10 mouse cellular contexts compared by ENCODE assay signal in genomic region chr3:36474421-36474820, GRCm38 (mm10). TPM values are rescaled to one million over a fixed set of nuclear protein-coding genes. Genes with fewer than 3 reads are reported as not detected.
A peak's percentile ranks its signal among the peaks of the same experiment; 100 is the strongest.
DNase-seq lines count a peak whose midpoint lies in the region; ATAC-seq and TF ChIP-seq lines count a peak whose summit lies in the region.
"Had no signal": no experiment of that assay in that cellular context is flagged by ENCODE, and none has a peak within 500 bp of the region (broad histone marks: within the 10 kb centered on the region; RNA-seq: fewer than 3 reads in every experiment).

No protein-coding gene starts in this region.

- no peaks in the 10 kb centered on the region for H3K27me3 ChIP-seq in kidney, postnatal 0 days (ENCODE audit: insufficient read depth, low read length)
- H3K27me3 ChIP-seq in embryonic facial prominence, embryonic 10.5 days (replicated peaks; ENCODE audit: low read depth, poor library complexity, severe bottlenecking), result no peaks in the 10 kb centered on the region
- H3K27me3 ChIP-seq in hindbrain, embryonic 16.5 days (replicated peaks; ENCODE audit: control insufficient read depth, insufficient read depth, low read length), result no peaks in the 10 kb centered on the region
- no peaks in the 10 kb centered on the region for H3K27me3 ChIP-seq in midbrain, postnatal 0 days (ENCODE audit: insufficient read depth, low read length)

- H3K9ac ChIP-seq in kidney, postnatal 0 days (ENCODE audit: low read depth, low read length), result no peak overlapping the region
- H3K9ac ChIP-seq in hindbrain, embryonic 16.5 days (ENCODE audit: low read depth, low read length), result no peak overlapping the region
- H3K9ac ChIP-seq in midbrain, postnatal 0 days (replicated peaks; ENCODE audit: low read length, poor library complexity, severe bottlenecking), result no peak overlapping the region

- H3K36me3 ChIP-seq in kidney, postnatal 0 days (ENCODE audit: insufficient read depth, low read length), result no peaks in the 10 kb centered on the region
- no peaks in the 10 kb centered on the region for H3K36me3 ChIP-seq in embryonic facial prominence, embryonic 10.5 days (replicated peaks)
- no peaks in the 10 kb centered on the region for H3K36me3 ChIP-seq in hindbrain, embryonic 16.5 days (ENCODE audit: control insufficient read depth, insufficient read depth, low read length)
- H3K36me3 ChIP-seq in midbrain, postnatal 0 days (ENCODE audit: insufficient read depth, low read length), result no peaks in the 10 kb centered on the region

- WGBS in kidney, postnatal 0 days, result 74% methylated on average over 5 of the region's 5 CpGs
- whole genome bisulfite sequencing in embryonic facial prominence, embryonic 10.5 days, result 78% methylated on average over 5 of the region's 5 CpGs
- WGBS in hindbrain, embryonic 16.5 days, result 74% methylated on average over 5 of the region's 5 CpGs
- WGBS in midbrain, postnatal 0 days, result 85% methylated on average over 5 of the region's 5 CpGs

- ATAC-seq in kidney, postnatal 0 days (replicated peaks; ENCODE audit: low FRiP score, low read depth), result no peak
- ATAC-seq in hindbrain, embryonic 16.5 days, result no peak
- ATAC-seq in midbrain, postnatal 0 days (ENCODE audit: low FRiP score), result no peak

- peak overlapping the region; percentile 69 for H3K4me3 ChIP-seq in kidney, postnatal 0 days (replicated peaks; ENCODE audit: low read depth, low read length)
- H3K4me3 ChIP-seq in embryonic facial prominence, embryonic 10.5 days, result peak overlapping the region; percentile 68
- no peak overlapping the region; the same call in 1 of the 2 replicates for H3K4me3 ChIP-seq in hindbrain, embryonic 16.5 days (ENCODE audit: low read length)
- H3K4me3 ChIP-seq in midbrain, postnatal 0 days (ENCODE audit: low read depth, low read length), result no peak overlapping the region

- H3K4me2 ChIP-seq in kidney, postnatal 0 days (ENCODE audit: low read length), result peak overlapping the region; percentile 72
- peak overlapping the region; percentile 98; the same call in 1 of the 2 replicates for H3K4me2 ChIP-seq in hindbrain, embryonic 16.5 days (ENCODE audit: low read length)
- H3K4me2 ChIP-seq in midbrain, postnatal 0 days (ENCODE audit: low read depth, low read length, poor library complexity, severe bottlenecking), result peak overlapping the region; percentile 99

- no peak for DNase-seq in kidney, postnatal 0 days (ENCODE audit: low spot score)
- no peak for DNase-seq in kidney, adult 11 months
- no peak for DNase-seq in embryonic facial prominence, embryonic 10.5 days (ENCODE audit: low spot score)
- no peak for DNase-seq in midbrain, postnatal 0 days (ENCODE audit: low spot score)
- DNase-seq in frontal cortex, postnatal 25 days (ENCODE audit: low spot score in 2 of 2), result no peak
- no peak for DNase-seq in spleen, adult 12 weeks (ENCODE audit: low spot score)
- no peak for DNase-seq in spleen, postnatal 4 days (ENCODE audit: low spot score in 2 of 2)

- peaks cover 6% of the 10 kb centered on the region; the same call in 1 of the 2 replicates for H3K4me1 ChIP-seq in kidney, postnatal 0 days (replicated peaks; ENCODE audit: insufficient read depth, low read length)
- peaks cover 15% of the 10 kb centered on the region for H3K4me1 ChIP-seq in embryonic facial prominence, embryonic 10.5 days
- H3K4me1 ChIP-seq in hindbrain, embryonic 16.5 days (ENCODE audit: control insufficient read depth, insufficient read depth, low read depth, low read length), result no peaks in the 10 kb centered on the region; the same call in 1 of the 2 replicates
- 0 out of 2 replicates have a peak, but pooled peaks cover 7% of the 10 kb centered on the region for H3K4me1 ChIP-seq in midbrain, postnatal 0 days (ENCODE audit: insufficient read depth, low read length)

- peak overlapping the region; percentile 91; the same call in 1 of the 2 replicates for H3K27ac ChIP-seq in kidney, postnatal 0 days
- no peak overlapping the region for H3K27ac ChIP-seq in embryonic facial prominence, embryonic 10.5 days (replicated peaks)
- H3K27ac ChIP-seq in hindbrain, embryonic 16.5 days (ENCODE audit: low read depth, low read length), result no peak overlapping the region
- H3K27ac ChIP-seq in midbrain, postnatal 0 days (ENCODE audit: low read depth, low read length), result no peak overlapping the region

- no peaks in the 10 kb centered on the region for H3K9me3 ChIP-seq in kidney, postnatal 0 days (replicated peaks; ENCODE audit: low read length)
- H3K9me3 ChIP-seq in embryonic facial prominence, embryonic 10.5 days, result no peaks in the 10 kb centered on the region
- H3K9me3 ChIP-seq in hindbrain, embryonic 16.5 days (ENCODE audit: control insufficient read depth, low read length), result no peaks in the 10 kb centered on the region
- H3K9me3 ChIP-seq in midbrain, postnatal 0 days (ENCODE audit: low read length), result no peaks in the 10 kb centered on the region

- no peak for TF ChIP-seq CTCF in kidney, postnatal 0 days (IDR thresholded peaks at IDR 0.05; ENCODE audit: low read depth)
- TF ChIP-seq CTCF in midbrain, postnatal 0 days (IDR thresholded peaks at IDR 0.05), result no peak

RNA-seq across cellular contexts. Expression of gene Anxa5, which starts 1.3 kb away (rescaled TPM):
- polyA plus RNA-seq in kidney, postnatal 0 days (2015; fragmentation: Nextera tagmentation; extraction: Ambion mirVana), result 291 and 326 TPM in 2 replicates
- polyA plus RNA-seq in embryonic facial prominence, embryonic 10.5 days (2016; fragmentation: Nextera tagmentation; extraction: Ambion mirVana), result 104 and 116 TPM in 2 replicates
- polyA plus RNA-seq in hindbrain, embryonic 16.5 days (2015; fragmentation: Nextera tagmentation; extraction: Ambion mirVana), result 74.7 and 94.7 TPM in 2 replicates
- total RNA-seq in midbrain, postnatal 0 days (2014; rRNA removed), result 27.9 and 28.2 TPM in 2 replicates
- polyA plus RNA-seq in midbrain, postnatal 0 days (2015; fragmentation: Nextera tagmentation; extraction: Ambion mirVana), result 43.1 and 48.4 TPM in 2 replicates

RNA-seq across cellular contexts. Expression of gene 1810062G17Rik, which starts 1.3 kb away (rescaled TPM):
- 4.8 and 4.9 TPM in 2 replicates for polyA plus RNA-seq in kidney, postnatal 0 days (2015; fragmentation: Nextera tagmentation; extraction: Ambion mirVana)
- 0.39 and 0.78 TPM in 2 replicates for polyA plus RNA-seq in embryonic facial prominence, embryonic 10.5 days (2016; fragmentation: Nextera tagmentation; extraction: Ambion mirVana)
- 0.29 and 0.41 TPM in 2 replicates for polyA plus RNA-seq in hindbrain, embryonic 16.5 days (2015; fragmentation: Nextera tagmentation; extraction: Ambion mirVana)
- not detected in 2 replicates for total RNA-seq in midbrain, postnatal 0 days (2014; rRNA removed)
- 0.23 and 0.44 TPM in 2 replicates for polyA plus RNA-seq in midbrain, postnatal 0 days (2015; fragmentation: Nextera tagmentation; extraction: Ambion mirVana)
- total RNA-seq: left cerebral cortex, postnatal 25 days had no signal
- polyA plus RNA-seq: erythroblast, embryonic 14.5 days had no signal

RNA-seq across cellular contexts. Expression of gene Gm11549, which starts 47.2 kb away (rescaled TPM):
- not detected in 2 replicates for polyA plus RNA-seq in kidney, postnatal 0 days (2015; fragmentation: Nextera tagmentation; extraction: Ambion mirVana)
- polyA plus RNA-seq in embryonic facial prominence, embryonic 10.5 days (2016; fragmentation: Nextera tagmentation; extraction: Ambion mirVana), result not detected in 2 replicates
- polyA plus RNA-seq in hindbrain, embryonic 16.5 days (2015; fragmentation: Nextera tagmentation; extraction: Ambion mirVana), result 0.47 and 0.75 TPM in 2 replicates
- 0.22 and 0.42 TPM in 2 replicates for total RNA-seq in midbrain, postnatal 0 days (2014; rRNA removed)
- 0.28 and 0.31 TPM in 2 replicates for polyA plus RNA-seq in midbrain, postnatal 0 days (2015; fragmentation: Nextera tagmentation; extraction: Ambion mirVana)
- polyA plus RNA-seq: erythroblast, embryonic 14.5 days had no signal

Comparison
In these comparisons a context has a peak if more than half of its experiments do, and no peak if none do; other contexts are left out.
1. H3K4me3 ChIP-seq: peak in kidney, postnatal 0 days (single experiment) and embryonic facial prominence, embryonic 10.5 days (single experiment); none in hindbrain, embryonic 16.5 days (single experiment) and midbrain, postnatal 0 days (single experiment).
2. Peak in every context shown above with its lines, with median percentiles within 50 percentile points of each other: H3K4me2 ChIP-seq.